Mouse (Mus musculus) gastrocnemius, postnatal 25 days (tissue): ENCODE results near the gene Tshz2. TPM values are rescaled to one million over a fixed set of nuclear protein-coding genes. Genes with fewer than 3 reads are reported as not detected.
"Not testable (repeated sequence)": the region's sequence is repeated elsewhere in the genome, so short reads cannot be mapped to it uniquely, and the experiment has no call there.

Source experiments
- DNase-seq: peaks from one replicate; pipeline ENCODE4 v3.0.0; 2022
- total RNA-seq, 2 experiments: library from RNA; stranded (reverse); gene quantifications; 1 replicate in 1 of 2; 2 replicates in 1 of 2; pipeline ENCODE4 v1.2.3; 2021

Tshz2 gene
- total RNA-seq, 2 experiments from 2014 or later: 11.5 to 13.7 TPM

GRCm38 (mm10) chr2:169814351-169814750 is 181.5 kb downstream of the Tshz2 start:
- DNase-seq: no peak

GRCm38 (mm10) chr2:169814757-169815156 is 181.9 kb downstream of the Tshz2 start:
- DNase-seq: no peak

GRCm38 (mm10) chr2:169821021-169821441 is 188.2 kb downstream of the Tshz2 start:
- DNase-seq: peak; percentile 48

GRCm38 (mm10) chr2:169825908-169826307 is 193.1 kb downstream of the Tshz2 start:
- DNase-seq: no peak

- no peak for DNase-seq
Observed at GRCm38 (mm10) chr2:169826316-169826715, 193.5 kb downstream of the Tshz2 start.

GRCm38 (mm10) chr2:169826833-169827232 is 194.0 kb downstream of the Tshz2 start:
- DNase-seq: no peak

- no peak for DNase-seq
Observed at GRCm38 (mm10) chr2:169832184-169832583, 199.4 kb downstream of the Tshz2 start.

- DNase-seq: no peak
Observed at GRCm38 (mm10) chr2:169833638-169834037, 200.8 kb downstream of the Tshz2 start.

GRCm38 (mm10) chr2:169834602-169835001 is 201.8 kb downstream of the Tshz2 start:
- DNase-seq: no peak

GRCm38 (mm10) chr2:169837031-169837605 is 204.3 kb downstream of the Tshz2 start:
- DNase-seq: no peak

GRCm38 (mm10) chr2:169838521-169838920 is 205.7 kb downstream of the Tshz2 start:
- no peak for DNase-seq

- no peak for DNase-seq
Observed at GRCm38 (mm10) chr2:169841442-169841841, 208.6 kb downstream of the Tshz2 start.

- no peak for DNase-seq
Observed at GRCm38 (mm10) chr2:169842494-169842893, 209.7 kb downstream of the Tshz2 start.

- DNase-seq: no peak
Observed at GRCm38 (mm10) chr2:169843553-169843952, 210.7 kb downstream of the Tshz2 start.

GRCm38 (mm10) chr2:169849077-169849476 is 216.3 kb downstream of the Tshz2 start:
- no peak for DNase-seq

GRCm38 (mm10) chr2:169849541-169849940 is 216.7 kb downstream of the Tshz2 start:
- DNase-seq: no peak

GRCm38 (mm10) chr2:169851606-169852005 is 218.8 kb downstream of the Tshz2 start:
- DNase-seq: no peak

- DNase-seq: no peak
Observed at GRCm38 (mm10) chr2:169854491-169854890, 221.7 kb downstream of the Tshz2 start.

GRCm38 (mm10) chr2:169857041-169857440 is 224.2 kb downstream of the Tshz2 start:
- not testable (repeated sequence) for DNase-seq

GRCm38 (mm10) chr2:169859078-169859855 is 226.5 kb downstream of the Tshz2 start:
- no peak for DNase-seq

GRCm38 (mm10) chr2:169860895-169861294 is 228.1 kb downstream of the Tshz2 start:
- no peak for DNase-seq

- DNase-seq: no peak
Observed at GRCm38 (mm10) chr2:169862701-169863100, 229.9 kb downstream of the Tshz2 start.

- no peak for DNase-seq
Observed at GRCm38 (mm10) chr2:169869468-169869867, 236.7 kb downstream of the Tshz2 start.

- DNase-seq: no peak
Observed at GRCm38 (mm10) chr2:169870503-169870902, 237.7 kb downstream of the Tshz2 start.
